Mouse (Mus musculus) olfactory bulb, adult 2 months (tissue): Measurements from ENCODE around the gene Serpina3n.

Experiments
- CTCF ChIP-seq: fragments of 200-500 bp; IDR thresholded peaks from 2 replicates; pipeline ENCODE4 v1.5.1; 2012; ENCODE audit warnings: low read depth, mild to moderate bottlenecking, low read length, moderate library complexity; ENCODE audit not compliant: insufficient read depth
- POLR2A ChIP-seq: fragments of 200-500 bp; IDR thresholded peaks from 2 replicates; pipeline ENCODE4 v1.6.1; 2012; ENCODE audit warnings: mild to moderate bottlenecking, low read depth, low read length, moderate library complexity; ENCODE audit not compliant: insufficient read depth

DNA sequence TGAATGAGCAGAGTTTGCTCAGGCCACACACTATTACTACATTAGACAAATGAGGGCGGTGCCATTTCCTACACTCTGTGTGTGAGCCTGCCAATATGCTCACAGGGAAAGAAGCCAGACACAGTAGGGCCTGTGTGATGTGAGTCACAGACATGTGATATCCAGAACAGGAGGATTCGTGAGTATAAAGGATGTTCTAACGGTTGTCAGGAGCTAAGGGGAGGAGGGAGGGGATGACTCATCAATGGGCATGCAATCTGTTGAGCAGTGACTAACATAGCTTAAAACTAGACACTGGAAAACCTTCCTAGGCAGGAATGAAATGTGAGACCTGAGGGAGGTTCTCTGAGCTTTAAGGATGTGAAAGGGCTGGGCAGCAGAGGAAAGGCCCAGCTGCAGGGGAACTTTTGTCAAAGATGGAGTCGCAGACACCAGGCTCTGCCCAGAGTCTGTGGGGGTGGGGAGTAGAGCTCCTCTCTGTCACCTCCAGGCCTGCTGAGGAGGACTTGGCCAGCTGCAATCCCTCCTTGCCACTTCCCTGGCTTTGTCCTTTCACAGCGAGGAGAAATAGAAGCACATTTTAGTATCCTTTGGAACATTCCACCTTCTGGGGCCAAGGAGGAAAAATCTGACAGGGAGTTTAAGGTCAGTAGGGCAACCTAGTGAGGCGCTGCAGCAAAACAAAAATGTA is 9.2 kb downstream of the Serpina3n start:
- TF ChIP-seq CTCF (no peak), POLR2A (no peak)
